Mouse (Mus musculus): ENCODE results near the gene Abhd14a.
A peak's percentile ranks its signal among the peaks of the same experiment; 100 is the strongest.

Gene Abhd14a

GRCm38 (mm10) chr9:106410086-106410650 lies 37.3 kb downstream of the Abhd14a start:
- DNase-seq (ENCODE audit: low spot score), result peak; percentile 71

DNA sequence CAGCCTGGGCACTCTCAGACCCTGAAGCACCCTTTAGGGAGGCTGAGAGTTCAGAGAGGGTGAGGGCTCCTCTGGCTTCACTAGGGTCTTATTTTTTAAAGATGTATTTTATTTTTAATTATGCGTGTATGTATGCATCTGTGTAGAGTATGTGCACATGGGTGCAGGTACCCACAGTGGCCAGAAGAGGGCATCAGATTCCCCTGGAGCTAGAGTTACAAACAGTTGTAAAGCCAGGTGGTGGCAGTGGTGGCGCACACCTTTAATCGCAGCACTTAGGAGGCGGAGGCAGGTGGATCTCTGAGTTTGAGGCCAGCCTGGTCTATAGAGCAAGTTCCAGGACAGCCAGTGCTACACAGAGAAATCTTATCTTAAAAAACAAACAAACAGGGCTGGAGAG lies 38.4 kb downstream of the Abhd14a start:
- DNase-seq (ENCODE audit: low spot score), result no peak

DNA sequence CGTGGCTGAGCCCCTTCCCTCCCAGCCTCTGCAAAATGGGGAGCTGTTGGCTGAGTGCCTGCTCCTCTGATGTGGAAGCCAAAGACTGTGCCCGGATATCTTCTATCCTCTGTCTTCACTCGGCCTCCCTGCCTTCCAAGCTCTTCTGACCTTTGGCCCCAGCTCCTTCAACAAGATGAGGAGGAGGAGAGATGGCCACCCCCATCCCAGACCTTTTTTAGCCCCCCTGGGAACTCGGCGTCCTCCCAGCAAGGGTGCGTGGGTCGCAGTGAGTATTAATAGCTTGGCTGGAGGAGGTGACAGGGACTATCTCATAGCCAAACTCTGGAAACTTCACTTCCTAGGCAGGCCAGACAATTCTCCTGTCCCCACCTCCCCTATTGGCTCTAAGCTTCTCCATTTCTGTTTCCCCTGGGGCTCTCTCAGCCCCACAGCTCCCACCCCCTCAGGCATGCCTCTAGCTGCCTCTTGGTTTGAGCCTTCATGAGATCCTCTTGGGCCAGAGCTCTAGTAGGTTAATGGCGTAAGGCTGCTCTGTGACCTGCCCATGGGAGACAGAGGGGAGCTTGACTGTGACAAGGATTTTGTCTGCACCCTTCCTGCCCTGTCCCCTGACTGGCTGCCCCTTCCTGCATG lies 40.9 kb downstream of the Abhd14a start:
- DNase-seq (ENCODE audit: low spot score), result no peak

DNA sequence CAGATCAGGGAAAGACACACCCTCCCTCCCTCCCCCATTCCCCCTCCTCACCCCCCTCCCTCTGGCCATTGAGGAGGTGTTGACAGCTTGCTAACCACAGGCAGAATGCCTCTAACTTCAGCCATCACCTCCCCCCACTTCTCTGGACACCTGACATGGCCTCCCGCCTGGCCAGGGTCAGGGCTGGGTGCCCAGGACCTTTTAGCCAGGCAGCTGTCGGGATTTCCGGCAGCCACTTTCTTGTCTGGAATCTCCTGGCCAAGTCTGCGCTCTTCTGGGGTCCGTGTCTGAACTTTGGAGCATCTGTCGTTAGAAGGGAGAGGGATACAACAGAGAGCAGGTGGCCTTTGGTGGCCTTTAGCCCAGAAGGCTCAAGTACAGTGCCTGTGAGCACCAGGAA lies 42.2 kb downstream of the Abhd14a start:
- no peak for DNase-seq (ENCODE audit: low spot score)

GRCm38 (mm10) chr9:106402607-106403375 lies 44.7 kb downstream of the Abhd14a start:
- DNase-seq (ENCODE audit: low spot score), result no peak

- DNase-seq (ENCODE audit: low spot score), result no peak
Observed at GRCm38 (mm10) chr9:106402149-106402548, 45.3 kb downstream of the Abhd14a start.

DNA sequence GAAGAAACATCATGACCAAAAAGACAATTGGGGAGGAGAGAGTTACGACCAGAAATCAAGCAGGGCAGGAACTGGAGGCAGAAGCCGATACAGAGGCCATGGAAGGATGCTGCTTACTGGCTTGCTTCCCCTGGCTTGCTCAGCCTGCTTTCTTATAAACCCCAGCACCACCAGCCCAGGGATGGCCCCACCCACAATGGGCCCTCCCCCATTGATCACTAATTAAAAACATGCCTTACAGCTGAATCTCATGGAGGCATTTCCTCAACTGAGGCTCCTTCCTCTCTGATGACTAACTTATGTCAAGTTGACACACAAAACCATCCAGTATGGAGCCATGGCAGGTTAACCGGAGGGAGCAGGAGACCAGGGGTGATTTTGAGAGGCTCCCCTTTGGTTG lies 47.7 kb downstream of the Abhd14a start:
- DNase-seq (ENCODE audit: low spot score), result no peak

- DNase-seq (ENCODE audit: low spot score), result no peak
Observed at GRCm38 (mm10) chr9:106398667-106399311, 48.7 kb downstream of the Abhd14a start.

DNA sequence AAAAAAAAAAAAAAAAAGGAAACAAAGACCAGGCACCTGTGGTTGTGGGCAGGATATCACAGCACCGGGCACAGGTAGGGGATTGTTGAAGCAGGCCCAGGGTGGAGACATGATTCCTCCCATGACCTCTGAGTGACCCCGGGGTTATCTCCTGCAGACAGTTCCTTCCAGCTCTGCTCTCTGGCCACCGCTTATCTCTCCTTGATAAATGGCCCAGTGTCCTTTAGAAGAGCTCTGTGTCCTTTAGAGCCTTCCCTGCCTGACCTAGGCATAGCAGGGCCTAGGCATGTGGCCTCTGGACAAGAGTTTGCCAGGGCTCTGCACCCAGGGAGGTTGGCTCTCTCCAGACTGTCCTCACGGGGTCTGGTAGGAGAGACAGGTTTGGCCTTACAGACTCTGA lies 49.7 kb downstream of the Abhd14a start:
- no peak for DNase-seq (ENCODE audit: low spot score)

- peak; percentile 48 for DNase-seq (ENCODE audit: low spot score)
Observed at GRCm38 (mm10) chr9:106394649-106395602, 52.6 kb downstream of the Abhd14a start.

- DNase-seq (ENCODE audit: low spot score), result no peak
Observed at GRCm38 (mm10) chr9:106393548-106393947, 53.9 kb downstream of the Abhd14a start.

GRCm38 (mm10) chr9:106392828-106393527 lies 54.5 kb downstream of the Abhd14a start:
- DNase-seq (ENCODE audit: low spot score), result no peak
